Mouse (Mus musculus) bone marrow, adult 2 months (tissue): ENCODE results near the gene Lipe. TPM values are rescaled to one million over a fixed set of nuclear protein-coding genes. Genes with fewer than 3 reads are reported as not detected.

ENCODE experiments used
- H3K27ac ChIP-seq: fragments of 200-500 bp; 2 replicates; pipeline ENCODE4 v1.5.1; 2012; ENCODE audit warnings: low read depth, mild to moderate bottlenecking, control low read depth, inconsistent platforms, low read length; ENCODE audit not compliant: control insufficient read depth, poor library complexity, insufficient read depth
- H3K4me1 ChIP-seq: fragments of 200-500 bp; 2 replicates; pipeline ENCODE4 v1.6.1; 2011; ENCODE audit warnings: low read length; ENCODE audit not compliant: control insufficient read depth, insufficient read depth
- H3K4me3 ChIP-seq: fragments of 200-500 bp; replicated peaks from 2 replicates; pipeline ENCODE3; 2011; ENCODE audit warnings: mild to moderate bottlenecking, low read depth, low read length, control low read depth; ENCODE audit not compliant: control insufficient read depth
- CTCF ChIP-seq: fragments of 200-500 bp; IDR thresholded peaks from 2 replicates; pipeline ENCODE4 v1.5.1; 2011; ENCODE audit warnings: low read length, control low read depth; ENCODE audit not compliant: control insufficient read depth, insufficient read depth
- POLR2A ChIP-seq: fragments of 200-500 bp; IDR thresholded peaks from 2 replicates; pipeline ENCODE4 v1.6.1; 2011; ENCODE audit warnings: low read depth, mild to moderate bottlenecking, control low read depth, low read length, borderline replicate concordance; ENCODE audit not compliant: control insufficient read depth
- WGBS: fragments of 180-500 bp; shearing (Covaris S2); methylation state at CpG from one replicate; pipeline ENCODE4 v1.1.7; 2018; 5-methylcytosine and 5-hydroxymethylcytosine counted together
- polyA plus RNA-seq: library from polyadenylated mRNA; stranded (reverse); fragments of >200 nt; gene quantifications from 2 replicates; pipeline ENCODE4 v1.2.4, GENCODE M21; 2011; ENCODE audit warnings: low replicate concordance; ENCODE audit not compliant: missing spikeins, insufficient read depth, insufficient read length

The Lipe gene
- polyA plus RNA-seq, 1 experiment: 311 TPM

GRCm38 (mm10) chr7:25341000-25341784 is 57.3 kb downstream of the Lipe start:
- TF ChIP-seq CTCF: no peak
- TF ChIP-seq POLR2A: no peak
- WGBS: 78% methylated on average over 20 of the region's 20 CpGs
- Histone ChIP-seq H3K4me3 (no peak overlapping the region), H3K27ac (no peak overlapping the region), H3K4me1 (no peaks in the 10 kb centered on the region; the same call in 1 of the 2 replicates)

- no peak for TF ChIP-seq POLR2A
- TF ChIP-seq CTCF: no peak
- Histone ChIP-seq H3K4me3 (no peak overlapping the region), H3K27ac (no peak overlapping the region), H3K4me1 (no peaks in the 10 kb centered on the region)
- whole genome bisulfite sequencing: 84% methylated on average over 9 of the region's 9 CpGs
Observed at GRCm38 (mm10) chr7:25339329-25339728, 59.2 kb downstream of the Lipe start.

GRCm38 (mm10) chr7:25334472-25334871 is 64.0 kb downstream of the Lipe start:
- 78% methylated on average over 12 of the region's 12 CpGs for WGBS
- no peaks in the 10 kb centered on the region for H3K4me1 ChIP-seq
- no peak for TF ChIP-seq POLR2A
- TF ChIP-seq CTCF: no peak
- no peak overlapping the region for H3K27ac ChIP-seq
- H3K4me3 ChIP-seq: no peak overlapping the region

GRCm38 (mm10) chr7:25333596-25334307 is 64.8 kb downstream of the Lipe start:
- Histone ChIP-seq H3K4me3 (no peak overlapping the region), H3K4me1 (no peaks in the 10 kb centered on the region), H3K27ac (no peak overlapping the region)
- peak; percentile 92 for TF ChIP-seq CTCF
- TF ChIP-seq POLR2A: no peak
- WGBS: 47% methylated on average over 16 of the region's 16 CpGs

Other genes with a start within 250 kb of the Lipe start
- gene Pou2f2, start 219.0 kb downstream of the Lipe start, polyA plus RNA-seq: 7.8 and 16.8 TPM in 2 replicates
- gene Dedd2, start 178.1 kb downstream of the Lipe start, polyA plus RNA-seq: 66.5 and 109 TPM in 2 replicates
- gene Zfp526, start 177.3 kb downstream of the Lipe start, polyA plus RNA-seq: 7.2 and 13.9 TPM in 2 replicates
- 53.6 and 56.8 TPM in 2 replicates for gene Gsk3a, start 160.9 kb downstream of the Lipe start, polyA plus RNA-seq
- 6.8 and 14.6 TPM in 2 replicates for gene Erf, start 147.9 kb downstream of the Lipe start, polyA plus RNA-seq
- 174 and 292 TPM in 2 replicates for gene Cic, start 131.0 kb downstream of the Lipe start, polyA plus RNA-seq
- 31.5 and 46.4 TPM in 2 replicates for gene Pafah1b3, start 100.7 kb downstream of the Lipe start, polyA plus RNA-seq
- not detected in 2 replicates for gene Prr19, start 97.3 kb downstream of the Lipe start, polyA plus RNA-seq
- gene Tmem145, start 92.6 kb downstream of the Lipe start, polyA plus RNA-seq: not detected in 2 replicates
- gene Megf8, start 81.5 kb downstream of the Lipe start, polyA plus RNA-seq: 3.0 and 5.7 TPM in 2 replicates
- not detected in 2 replicates for gene Cnfn, start 29.0 kb downstream of the Lipe start, polyA plus RNA-seq
- not detected in 2 replicates for gene Cxcl17, start 14.2 kb upstream of the Lipe start, polyA plus RNA-seq
- 11.7 and 31.5 TPM in 2 replicates for gene Ceacam1, start 78.9 kb upstream of the Lipe start, polyA plus RNA-seq
- not detected in 2 replicates for gene Ceacam2, start 141.1 kb upstream of the Lipe start, polyA plus RNA-seq
- gene Erich4, start 217.2 kb upstream of the Lipe start, polyA plus RNA-seq: not detected in 2 replicates
- 11.5 and 23.1 TPM in 2 replicates for gene Dmac2, start 220.7 kb upstream of the Lipe start, polyA plus RNA-seq
- gene B3gnt8, start 227.9 kb upstream of the Lipe start, polyA plus RNA-seq: 15.2 and 26.9 TPM in 2 replicates